Mouse (Mus musculus): ENCODE results near the gene Thap4. TPM values are rescaled to one million over a fixed set of nuclear protein-coding genes. Genes with fewer than 3 reads are reported as not detected.

Thap4 gene
- polyA plus RNA-seq (2015; fragmentation: Nextera tagmentation; extraction: Ambion mirVana) = 10.9 and 12.3 TPM in 2 replicates

GRCm38 (mm10) chr1:93754573-93755290 is at the start of gene Thap4:
TSS of gene Thap4 (minus strand) at chr1:93754864.
- H3K27ac ChIP-seq (replicated peaks) = peak within 1 kb of the TSS; percentile 95
- H3K4me2 ChIP-seq = peak within 1 kb of the TSS; percentile 99
- peak; percentile 84 for ATAC-seq (ENCODE audit: insufficient read depth)
- H3K36me3 ChIP-seq (replicated peaks) = peaks cover 9% of the 10 kb centered on the region; the same call in 1 of the 2 replicates
- under 1% methylated on average over 114 of the region's 121 CpGs for WGBS (ENCODE audit: insufficient replicate concordance)
- peak within 1 kb of the TSS; percentile 92 for H3K9ac ChIP-seq
- H3K27me3 ChIP-seq = no peaks in the 10 kb centered on the region
- peaks cover 56% of the 10 kb centered on the region for H3K4me1 ChIP-seq (replicated peaks)
- peak within 1 kb of the TSS; percentile 96 for H3K4me3 ChIP-seq (replicated peaks)
- H3K9me3 ChIP-seq (replicated peaks) = no peaks in the 10 kb centered on the region

- peak within 1 kb of the TSS; percentile 99 for H3K27ac ChIP-seq (replicated peaks)
- peak; percentile 91 for ATAC-seq (ENCODE audit: insufficient read depth)
- no peaks in the 10 kb centered on the region for H3K27me3 ChIP-seq
- H3K4me2 ChIP-seq = peak within 1 kb of the TSS; percentile 97
- WGBS (ENCODE audit: insufficient replicate concordance) = under 1% methylated on average over 94 of the region's 94 CpGs
- H3K9me3 ChIP-seq (replicated peaks) = no peaks in the 10 kb centered on the region
- peaks cover 39% of the 10 kb centered on the region for H3K36me3 ChIP-seq (replicated peaks)
- H3K4me1 ChIP-seq (replicated peaks) = peaks cover 63% of the 10 kb centered on the region
- peak within 1 kb of the TSS; percentile 91 for H3K4me3 ChIP-seq (replicated peaks)
- H3K9ac ChIP-seq = peak within 1 kb of the TSS; percentile 85
These were observed 49.2 kb upstream of the Thap4 start, which contains the start of gene Ing5 for GRCm38 (mm10) chr1:93803556-93804507. TSS of gene Ing5 (plus strand) at chr1:93803965.

GRCm38 (mm10) chr1:93802771-93803170 is 48.1 kb upstream of the Thap4 start:
- WGBS (ENCODE audit: insufficient replicate concordance) = 46% methylated on average over 5 of the region's 5 CpGs
- no peak for ATAC-seq (ENCODE audit: insufficient read depth)
- Histone ChIP-seq H3K36me3 (replicated peaks) (peaks cover 39% of the 10 kb centered on the region), H3K4me1 (replicated peaks) (peaks cover 68% of the 10 kb centered on the region), H3K4me2 (peak overlapping the region; percentile 97), H3K4me3 (replicated peaks) (peak overlapping the region; percentile 91), H3K9me3 (replicated peaks) (no peaks in the 10 kb centered on the region), H3K27ac (replicated peaks) (peak overlapping the region; percentile 99), H3K27me3 (no peaks in the 10 kb centered on the region), H3K9ac (peak overlapping the region; percentile 59)

GRCm38 (mm10) chr1:93801741-93802238 is 47.1 kb upstream of the Thap4 start, which contains the start of gene Dtymk:
TSS of gene Dtymk (minus strand) at chr1:93801934.
- no peaks in the 10 kb centered on the region for H3K9me3 ChIP-seq (replicated peaks)
- H3K27me3 ChIP-seq = no peaks in the 10 kb centered on the region
- WGBS (ENCODE audit: insufficient replicate concordance) = under 1% methylated on average over 42 of the region's 42 CpGs
- peaks cover 74% of the 10 kb centered on the region for H3K4me1 ChIP-seq (replicated peaks)
- H3K27ac ChIP-seq (replicated peaks) = peak within 1 kb of the TSS; percentile 99
- peak within 1 kb of the TSS; percentile 97 for H3K4me2 ChIP-seq
- peak within 1 kb of the TSS; percentile 73 for H3K9ac ChIP-seq
- H3K4me3 ChIP-seq (replicated peaks) = peak within 1 kb of the TSS; percentile 91
- peak; percentile 58 for ATAC-seq (ENCODE audit: insufficient read depth)
- peaks cover 41% of the 10 kb centered on the region for H3K36me3 ChIP-seq (replicated peaks)

- Histone ChIP-seq H3K27me3 (no peaks in the 10 kb centered on the region), H3K4me2 (peak overlapping the region; percentile 97), H3K4me1 (replicated peaks) (peaks cover 66% of the 10 kb centered on the region), H3K36me3 (replicated peaks) (peaks cover 40% of the 10 kb centered on the region), H3K27ac (replicated peaks) (peak overlapping the region; percentile 99), H3K9ac (peak overlapping the region; percentile 73), H3K9me3 (replicated peaks) (no peaks in the 10 kb centered on the region), H3K4me3 (replicated peaks) (peak overlapping the region; percentile 91)
- 52% methylated on average over 21 of the region's 21 CpGs for WGBS (ENCODE audit: insufficient replicate concordance)
- no peak for ATAC-seq (ENCODE audit: insufficient read depth)
These were observed 46.2 kb upstream of the Thap4 start for GRCm38 (mm10) chr1:93800670-93801503.

- peaks cover 82% of the 10 kb centered on the region for H3K36me3 ChIP-seq (replicated peaks)
- no peak for ATAC-seq (ENCODE audit: insufficient read depth)
- H3K4me3 ChIP-seq (replicated peaks) = no peak overlapping the region
- no peak overlapping the region for H3K9ac ChIP-seq
- peaks cover 27% of the 10 kb centered on the region for H3K4me1 ChIP-seq (replicated peaks)
- H3K9me3 ChIP-seq (replicated peaks) = 0 out of 2 replicates have a peak, but pooled peaks cover 2% of the 10 kb centered on the region
- no peak overlapping the region for H3K4me2 ChIP-seq
- no peak overlapping the region for H3K27ac ChIP-seq (replicated peaks)
- no peaks in the 10 kb centered on the region for H3K27me3 ChIP-seq
- WGBS (ENCODE audit: insufficient replicate concordance) = 81% methylated on average over 8 of the region's 8 CpGs
These were observed 41.2 kb upstream of the Thap4 start for GRCm38 (mm10) chr1:93795886-93796285.

GRCm38 (mm10) chr1:93794526-93794925 is 39.9 kb upstream of the Thap4 start:
- 0 out of 2 replicates have a peak, but pooled peaks cover 2% of the 10 kb centered on the region for H3K9me3 ChIP-seq (replicated peaks)
- ATAC-seq (ENCODE audit: insufficient read depth) = no peak
- no peak overlapping the region for H3K4me2 ChIP-seq
- H3K36me3 ChIP-seq (replicated peaks) = peaks cover 93% of the 10 kb centered on the region
- no peaks in the 10 kb centered on the region for H3K27me3 ChIP-seq
- WGBS (ENCODE audit: insufficient replicate concordance) = 88% methylated on average over 8 of the region's 8 CpGs
- H3K9ac ChIP-seq = no peak overlapping the region
- peaks cover 16% of the 10 kb centered on the region for H3K4me1 ChIP-seq (replicated peaks)
- H3K27ac ChIP-seq (replicated peaks) = no peak overlapping the region
- H3K4me3 ChIP-seq (replicated peaks) = no peak overlapping the region

GRCm38 (mm10) chr1:93786912-93787311 is 32.2 kb upstream of the Thap4 start:
- Histone ChIP-seq H3K4me3 (replicated peaks) (no peak overlapping the region), H3K27me3 (no peaks in the 10 kb centered on the region), H3K27ac (replicated peaks) (no peak overlapping the region), H3K36me3 (replicated peaks) (peaks cover 99% of the 10 kb centered on the region), H3K4me2 (no peak overlapping the region), H3K9me3 (replicated peaks) (0 out of 2 replicates have a peak, but pooled peaks cover 2% of the 10 kb centered on the region), H3K9ac (no peak overlapping the region), H3K4me1 (replicated peaks) (no peaks in the 10 kb centered on the region)
- WGBS (ENCODE audit: insufficient replicate concordance) = 84% methylated on average over 2 of the region's 2 CpGs
- no peak for ATAC-seq (ENCODE audit: insufficient read depth)

GRCm38 (mm10) chr1:93776686-93777085 is 22.0 kb upstream of the Thap4 start:
- peaks cover 90% of the 10 kb centered on the region for H3K36me3 ChIP-seq (replicated peaks)
- H3K9me3 ChIP-seq (replicated peaks) = no peaks in the 10 kb centered on the region
- H3K4me3 ChIP-seq (replicated peaks) = no peak overlapping the region
- no peak for ATAC-seq (ENCODE audit: insufficient read depth)
- WGBS (ENCODE audit: insufficient replicate concordance) = 86% methylated on average over 5 of the region's 5 CpGs
- no peak overlapping the region for H3K27ac ChIP-seq (replicated peaks)
- no peaks in the 10 kb centered on the region for H3K4me1 ChIP-seq (replicated peaks)
- no peaks in the 10 kb centered on the region for H3K27me3 ChIP-seq
- H3K4me2 ChIP-seq = no peak overlapping the region
- H3K9ac ChIP-seq = no peak overlapping the region

- H3K27ac ChIP-seq (replicated peaks) = no peak overlapping the region
- peaks cover 63% of the 10 kb centered on the region for H3K36me3 ChIP-seq (replicated peaks)
- H3K4me2 ChIP-seq = no peak overlapping the region
- H3K9ac ChIP-seq = no peak overlapping the region
- 90% methylated on average over 3 of the region's 3 CpGs for whole genome bisulfite sequencing (ENCODE audit: insufficient replicate concordance)
- no peak for ATAC-seq (ENCODE audit: insufficient read depth)
- no peak overlapping the region for H3K4me3 ChIP-seq (replicated peaks)
- peaks cover 12% of the 10 kb centered on the region; the same call in 1 of the 2 replicates for H3K4me1 ChIP-seq (replicated peaks)
- no peaks in the 10 kb centered on the region for H3K9me3 ChIP-seq (replicated peaks)
- no peaks in the 10 kb centered on the region for H3K27me3 ChIP-seq
These were observed 15.2 kb upstream of the Thap4 start for GRCm38 (mm10) chr1:93769901-93770300.
